Mouse (Mus musculus): ENCODE measurements around the gene Glod4. TPM values are rescaled to one million over a fixed set of nuclear protein-coding genes. Genes with fewer than 3 reads are reported as not detected.

Gene Glod4
- 114 and 141 TPM in 2 replicates for polyA plus RNA-seq (2014; fragmentation: Nextera tagmentation; extraction: Ambion mirVana)

DNA sequence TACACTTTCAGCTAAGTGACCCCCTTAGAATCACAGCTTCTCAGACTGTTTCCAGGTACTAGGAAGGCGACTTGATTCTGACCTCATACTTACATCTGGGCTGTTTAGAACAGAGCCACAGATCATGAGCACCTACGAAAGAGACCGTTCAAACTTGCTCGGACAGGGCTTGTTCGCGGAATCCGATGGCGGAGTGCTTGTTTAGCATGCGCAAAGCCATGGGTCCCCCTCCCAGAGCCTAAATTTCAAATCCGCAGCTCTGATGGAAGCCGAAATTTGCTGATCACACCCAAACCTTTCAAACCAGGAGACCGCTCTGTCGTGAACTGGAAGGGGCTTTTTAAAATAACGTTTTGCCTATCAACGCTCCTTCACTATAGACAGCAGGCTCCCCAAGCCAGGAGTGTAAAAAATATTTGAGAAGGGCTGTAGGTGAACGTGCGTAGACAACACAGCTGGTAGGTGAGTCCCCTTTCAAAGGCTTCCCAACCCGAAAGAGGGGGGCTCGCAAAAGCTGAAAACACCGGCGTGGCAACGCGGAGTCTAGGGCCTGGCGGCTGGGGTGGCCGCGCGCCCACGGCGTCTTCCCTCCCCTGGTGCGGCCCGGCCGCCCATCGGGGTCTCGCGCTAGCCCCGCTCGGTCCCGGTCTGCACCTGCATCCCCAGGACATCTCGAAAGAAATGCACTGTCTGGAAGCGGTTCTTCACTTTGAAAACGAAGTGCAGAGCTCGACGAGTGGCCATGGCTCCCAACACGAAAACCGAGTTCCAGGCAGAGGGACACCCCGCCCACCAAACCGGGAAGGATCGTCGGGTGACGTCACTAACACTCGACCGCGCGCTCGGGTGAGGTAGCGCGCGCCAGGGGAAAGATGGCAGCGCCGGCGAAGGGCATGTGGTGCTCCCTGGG, at the start of gene Glod4, which contains the start of gene Mrm3:
Gene Glod4 (minus strand): TSS at position 825 of the 910 bp plus-strand sequence.
Gene Mrm3 (plus strand): TSS at position 815 of the 910 bp plus-strand sequence.
- Histone ChIP-seq H3K27me3 (ENCODE audit: control insufficient read depth, insufficient read depth, low read length) (no peaks in the 10 kb centered on the region), H3K9me3 (ENCODE audit: control insufficient read depth, low read length) (no peaks in the 10 kb centered on the region), H3K9ac (replicated peaks; ENCODE audit: low read length) (peak within 1 kb of the TSS; percentile 85), H3K4me1 (ENCODE audit: control insufficient read depth, insufficient read depth, low read length) (peaks cover 8% of the 10 kb centered on the region), H3K27ac (replicated peaks; ENCODE audit: low read depth, low read length) (peak within 1 kb of the TSS; percentile 76), H3K4me2 (ENCODE audit: low read length) (peak within 1 kb of the TSS; percentile 72), H3K36me3 (ENCODE audit: control insufficient read depth, insufficient read depth, low read length) (peaks cover 16% of the 10 kb centered on the region), H3K4me3 (replicated peaks; ENCODE audit: low read depth, low read length) (peak within 1 kb of the TSS; percentile 76)
- WGBS, result under 1% methylated on average over 61 of the region's 61 CpGs
- ATAC-seq (ENCODE audit: low FRiP score, low TSS enrichment) (peak; percentile 85), DNase-seq (peak; percentile 98)

DNA sequence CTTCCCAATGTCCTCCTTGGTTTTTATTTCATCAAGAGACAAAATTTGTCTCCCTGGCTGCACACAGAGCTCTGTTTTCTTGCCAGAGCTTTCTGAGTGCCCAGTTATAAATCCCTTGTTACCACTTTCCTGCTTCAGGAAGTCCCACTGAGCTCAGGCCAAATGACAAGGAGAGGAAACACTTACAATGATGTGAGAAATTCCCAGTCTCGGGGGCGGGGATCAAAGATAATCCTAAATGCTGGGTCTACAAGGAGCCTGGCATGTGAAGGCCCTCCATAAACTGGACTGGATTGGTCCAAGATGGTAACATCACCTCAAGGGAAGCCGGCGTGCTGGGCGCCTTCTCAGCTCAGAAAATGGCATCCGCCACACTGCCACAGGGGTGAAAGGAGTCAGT, 49.3 kb upstream of the Glod4 start:
- DNase-seq (no peak), ATAC-seq (ENCODE audit: low FRiP score, low TSS enrichment) (no peak)
- no peaks in the 10 kb centered on the region for H3K9me3 ChIP-seq (ENCODE audit: control insufficient read depth, low read length)
- WGBS, result 62% methylated on average over 6 of the region's 6 CpGs
- peaks cover 42% of the 10 kb centered on the region for H3K4me1 ChIP-seq (ENCODE audit: control insufficient read depth, insufficient read depth, low read length)
- no peak overlapping the region for H3K9ac ChIP-seq (replicated peaks; ENCODE audit: low read length)
- peak overlapping the region; percentile 64; the same call in 1 of the 2 replicates for H3K27ac ChIP-seq (replicated peaks; ENCODE audit: low read depth, low read length)
- no peaks in the 10 kb centered on the region for H3K27me3 ChIP-seq (ENCODE audit: control insufficient read depth, insufficient read depth, low read length)
- H3K36me3 ChIP-seq (ENCODE audit: control insufficient read depth, insufficient read depth, low read length), result no peaks in the 10 kb centered on the region
- H3K4me2 ChIP-seq (ENCODE audit: low read length), result no peak overlapping the region
- no peak overlapping the region for H3K4me3 ChIP-seq (replicated peaks; ENCODE audit: low read depth, low read length)

DNA sequence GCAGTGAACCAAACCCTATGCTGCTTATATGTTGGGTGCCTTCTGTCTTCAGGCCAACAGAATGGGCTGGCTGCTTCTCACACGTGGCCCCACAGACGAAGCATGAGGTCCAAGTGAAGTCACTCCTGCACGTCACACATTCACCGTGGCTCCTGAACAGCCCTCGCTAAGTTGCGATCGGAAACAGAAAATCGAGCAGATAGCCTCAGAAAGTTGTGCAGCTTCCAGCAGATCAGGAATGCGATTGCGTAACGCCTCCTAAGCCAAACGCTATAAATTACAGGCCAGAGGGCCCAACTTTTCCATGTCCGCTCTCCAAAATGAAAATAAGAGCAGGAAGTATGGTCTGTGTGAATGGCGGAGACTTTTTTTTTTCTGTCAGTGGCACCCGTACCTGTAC, 48.9 kb upstream of the Glod4 start:
- Histone ChIP-seq H3K4me1 (ENCODE audit: control insufficient read depth, insufficient read depth, low read length) (peaks cover 47% of the 10 kb centered on the region), H3K27ac (replicated peaks; ENCODE audit: low read depth, low read length) (0 out of 2 replicates have a peak overlapping the region, but pooled peaks have one; percentile 64), H3K36me3 (ENCODE audit: control insufficient read depth, insufficient read depth, low read length) (no peaks in the 10 kb centered on the region), H3K4me3 (replicated peaks; ENCODE audit: low read depth, low read length) (no peak overlapping the region), H3K27me3 (ENCODE audit: control insufficient read depth, insufficient read depth, low read length) (no peaks in the 10 kb centered on the region), H3K9ac (replicated peaks; ENCODE audit: low read length) (no peak overlapping the region), H3K9me3 (ENCODE audit: control insufficient read depth, low read length) (no peaks in the 10 kb centered on the region), H3K4me2 (ENCODE audit: low read length) (no peak overlapping the region)
- no peak for ATAC-seq (ENCODE audit: low FRiP score, low TSS enrichment)
- DNase-seq, result no peak
- WGBS, result 90% methylated on average over 15 of the region's 15 CpGs

DNA sequence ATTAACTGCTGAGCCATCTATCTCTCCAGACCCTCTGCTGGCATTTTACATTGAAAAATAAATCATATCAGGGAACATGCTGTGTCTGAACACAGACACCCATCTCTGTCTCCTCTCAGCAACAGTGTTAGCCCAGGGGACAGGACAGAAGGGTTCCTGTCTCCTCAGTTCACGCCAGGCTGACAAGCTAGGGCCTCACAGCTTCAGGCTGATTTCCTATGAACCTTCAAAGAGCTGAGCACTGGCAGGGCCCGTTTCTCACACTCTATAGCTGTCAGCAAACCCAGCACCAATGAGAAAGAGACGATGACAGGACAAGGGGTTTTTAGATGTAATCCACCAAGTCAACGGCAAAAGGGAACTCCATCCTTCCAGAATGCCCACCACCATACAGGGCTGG, 48.4 kb upstream of the Glod4 start:
- no peak overlapping the region for H3K9ac ChIP-seq (replicated peaks; ENCODE audit: low read length)
- H3K4me2 ChIP-seq (ENCODE audit: low read length), result no peak overlapping the region
- no peak for DNase-seq
- WGBS, result 79% methylated on average over 4 of the region's 4 CpGs
- no peak overlapping the region for H3K4me3 ChIP-seq (replicated peaks; ENCODE audit: low read depth, low read length)
- H3K27me3 ChIP-seq (ENCODE audit: control insufficient read depth, insufficient read depth, low read length), result no peaks in the 10 kb centered on the region
- no peak overlapping the region for H3K27ac ChIP-seq (replicated peaks; ENCODE audit: low read depth, low read length)
- no peaks in the 10 kb centered on the region for H3K9me3 ChIP-seq (ENCODE audit: control insufficient read depth, low read length)
- peaks cover 50% of the 10 kb centered on the region for H3K4me1 ChIP-seq (ENCODE audit: control insufficient read depth, insufficient read depth, low read length)
- ATAC-seq (ENCODE audit: low FRiP score, low TSS enrichment), result no peak
- H3K36me3 ChIP-seq (ENCODE audit: control insufficient read depth, insufficient read depth, low read length), result no peaks in the 10 kb centered on the region

DNA sequence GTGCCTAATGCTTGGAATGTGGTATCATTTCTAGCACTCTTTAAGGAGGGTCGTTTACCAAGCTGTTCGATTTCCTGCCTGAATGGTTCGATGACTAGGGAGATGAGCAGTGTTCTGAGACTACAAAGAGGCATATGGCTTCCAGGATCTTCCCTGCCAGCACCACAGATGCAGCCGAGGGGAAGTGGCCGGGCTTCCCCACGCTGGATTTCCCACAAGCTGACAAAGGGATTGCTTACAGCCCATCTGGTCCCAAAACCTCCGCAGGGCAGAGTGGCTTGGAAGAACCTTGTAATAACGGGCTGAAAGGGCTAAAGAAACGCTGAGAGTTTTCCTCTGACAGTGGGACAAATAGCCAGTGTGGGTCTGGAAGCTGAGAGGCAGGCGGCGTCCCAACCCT, 46.8 kb upstream of the Glod4 start:
- Histone ChIP-seq H3K36me3 (ENCODE audit: control insufficient read depth, insufficient read depth, low read length) (no peaks in the 10 kb centered on the region), H3K27me3 (ENCODE audit: control insufficient read depth, insufficient read depth, low read length) (no peaks in the 10 kb centered on the region), H3K4me1 (ENCODE audit: control insufficient read depth, insufficient read depth, low read length) (peaks cover 41% of the 10 kb centered on the region), H3K9ac (replicated peaks; ENCODE audit: low read length) (no peak overlapping the region), H3K4me3 (replicated peaks; ENCODE audit: low read depth, low read length) (no peak overlapping the region), H3K27ac (replicated peaks; ENCODE audit: low read depth, low read length) (peak overlapping the region; percentile 81), H3K9me3 (ENCODE audit: control insufficient read depth, low read length) (no peaks in the 10 kb centered on the region), H3K4me2 (ENCODE audit: low read length) (no peak overlapping the region)
- ATAC-seq (ENCODE audit: low FRiP score, low TSS enrichment) (peak; percentile 17; the same call in 1 of the 2 replicates), DNase-seq (peak; percentile 68)
- 16% methylated on average over 11 of the region's 11 CpGs for WGBS

DNA sequence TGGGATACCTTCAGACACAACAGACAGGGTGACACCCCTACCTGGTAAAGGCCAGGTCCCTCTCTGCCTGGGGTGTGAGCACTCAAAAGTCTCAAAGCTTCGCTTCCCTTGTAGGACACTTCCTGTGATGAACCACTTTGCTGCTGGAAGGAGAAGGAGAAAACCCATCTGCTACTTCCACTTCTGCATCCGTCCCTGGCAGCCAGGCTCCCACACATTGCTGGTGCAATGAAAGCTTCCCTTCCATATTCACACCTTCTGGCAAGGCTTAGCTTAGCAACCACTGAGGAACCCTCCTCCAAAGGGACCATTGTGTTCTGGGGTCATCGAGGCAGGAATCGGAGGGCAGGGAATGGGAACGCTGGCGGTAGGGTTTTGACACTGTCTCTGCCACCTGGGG, 45.1 kb upstream of the Glod4 start:
- H3K27ac ChIP-seq (replicated peaks; ENCODE audit: low read depth, low read length), result no peak overlapping the region
- DNase-seq (no peak), ATAC-seq (ENCODE audit: low FRiP score, low TSS enrichment) (no peak)
- H3K27me3 ChIP-seq (ENCODE audit: control insufficient read depth, insufficient read depth, low read length), result no peaks in the 10 kb centered on the region
- no peak overlapping the region for H3K4me2 ChIP-seq (ENCODE audit: low read length)
- H3K4me3 ChIP-seq (replicated peaks; ENCODE audit: low read depth, low read length), result no peak overlapping the region
- 86% methylated on average over 6 of the region's 6 CpGs for WGBS
- H3K9me3 ChIP-seq (ENCODE audit: control insufficient read depth, low read length), result no peaks in the 10 kb centered on the region
- H3K36me3 ChIP-seq (ENCODE audit: control insufficient read depth, insufficient read depth, low read length), result no peaks in the 10 kb centered on the region
- H3K4me1 ChIP-seq (ENCODE audit: control insufficient read depth, insufficient read depth, low read length), result peaks cover 28% of the 10 kb centered on the region
- no peak overlapping the region for H3K9ac ChIP-seq (replicated peaks; ENCODE audit: low read length)

DNA sequence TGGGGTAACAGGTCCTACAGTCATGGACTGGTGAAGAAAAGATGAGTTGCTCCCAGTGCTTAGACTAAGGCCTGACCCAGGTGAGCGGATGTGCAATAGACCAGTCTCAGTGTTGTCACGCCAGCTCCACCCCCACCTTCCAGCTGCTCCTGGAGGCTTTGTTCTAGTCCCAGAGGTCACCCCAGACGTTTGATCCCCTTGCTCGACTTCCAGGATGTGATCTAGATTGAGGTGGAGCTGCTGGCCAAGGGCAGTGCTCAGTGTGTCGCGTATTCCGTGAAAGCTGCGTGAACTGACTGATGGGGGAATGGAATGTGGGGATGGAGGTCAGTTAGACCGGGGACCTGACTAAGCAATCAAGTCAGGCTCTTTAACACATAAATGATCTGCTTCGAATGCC, 43.8 kb upstream of the Glod4 start:
- no peak overlapping the region for H3K4me2 ChIP-seq (ENCODE audit: low read length)
- DNase-seq, result no peak
- no peak overlapping the region for H3K4me3 ChIP-seq (replicated peaks; ENCODE audit: low read depth, low read length)
- no peak overlapping the region for H3K9ac ChIP-seq (replicated peaks; ENCODE audit: low read length)
- no peak overlapping the region for H3K27ac ChIP-seq (replicated peaks; ENCODE audit: low read depth, low read length)
- no peaks in the 10 kb centered on the region for H3K36me3 ChIP-seq (ENCODE audit: control insufficient read depth, insufficient read depth, low read length)
- H3K9me3 ChIP-seq (ENCODE audit: control insufficient read depth, low read length), result no peaks in the 10 kb centered on the region
- WGBS, result 40% methylated on average over 10 of the region's 10 CpGs
- no peaks in the 10 kb centered on the region for H3K27me3 ChIP-seq (ENCODE audit: control insufficient read depth, insufficient read depth, low read length)
- peaks cover 20% of the 10 kb centered on the region for H3K4me1 ChIP-seq (ENCODE audit: control insufficient read depth, insufficient read depth, low read length)
- no peak for ATAC-seq (ENCODE audit: low FRiP score, low TSS enrichment)

DNA sequence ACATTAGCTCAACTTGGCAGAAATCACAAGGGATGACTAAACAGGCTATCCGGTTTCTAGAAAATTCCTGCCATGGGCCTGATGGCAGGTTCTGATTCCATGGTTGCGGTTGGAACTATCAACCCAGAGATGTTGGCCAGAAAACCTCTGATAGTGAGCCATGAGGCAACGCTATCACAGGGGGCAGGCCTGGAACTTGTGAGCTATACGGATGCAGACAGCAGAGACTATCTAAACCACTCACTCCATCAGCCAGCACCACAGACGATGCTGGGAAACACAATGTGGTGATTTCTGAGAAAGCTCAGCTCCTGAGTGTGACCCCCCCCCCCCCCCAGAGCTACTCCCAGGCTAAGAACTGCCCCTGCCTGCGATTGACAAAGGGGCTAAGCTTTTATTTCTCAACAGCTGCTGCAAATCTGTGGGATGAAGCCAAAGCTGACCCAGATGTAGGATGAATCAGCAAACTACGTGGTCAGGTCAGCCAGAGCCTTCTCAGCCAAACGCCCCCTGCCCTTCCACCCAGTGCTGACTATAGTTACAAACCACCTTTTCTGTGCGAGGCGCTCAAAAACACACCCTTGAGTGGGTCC, 43.1 kb upstream of the Glod4 start:
- DNase-seq (no peak), ATAC-seq (ENCODE audit: low FRiP score, low TSS enrichment) (no peak)
- WGBS, result 68% methylated on average over 10 of the region's 10 CpGs
- no peak overlapping the region for H3K27ac ChIP-seq (replicated peaks; ENCODE audit: low read depth, low read length)
- H3K9ac ChIP-seq (replicated peaks; ENCODE audit: low read length), result no peak overlapping the region
- no peaks in the 10 kb centered on the region for H3K9me3 ChIP-seq (ENCODE audit: control insufficient read depth, low read length)
- no peak overlapping the region for H3K4me2 ChIP-seq (ENCODE audit: low read length)
- no peak overlapping the region for H3K4me3 ChIP-seq (replicated peaks; ENCODE audit: low read depth, low read length)
- H3K36me3 ChIP-seq (ENCODE audit: control insufficient read depth, insufficient read depth, low read length), result no peaks in the 10 kb centered on the region
- H3K4me1 ChIP-seq (ENCODE audit: control insufficient read depth, insufficient read depth, low read length), result peaks cover 20% of the 10 kb centered on the region
- no peaks in the 10 kb centered on the region for H3K27me3 ChIP-seq (ENCODE audit: control insufficient read depth, insufficient read depth, low read length)

Measured in midbrain, embryonic 14.5 days (tissue).